Mouse (Mus musculus): ENCODE results near the gene Rbbp8nl. TPM values are rescaled to one million over a fixed set of nuclear protein-coding genes. Genes with fewer than 3 reads are reported as not detected.
"Not testable (repeated sequence)": the region's sequence is repeated elsewhere in the genome, so short reads cannot be mapped to it uniquely, and the experiment has no call there.

Rbbp8nl gene
- total RNA-seq, 2 experiments from 2014 or later = not detected

- intact Hi-C loops (cut with DNase I) = no loop called here
Measured at GRCm38 (mm10) chr2:180260610-180261480, 28.8 kb downstream of the Rbbp8nl start.

GRCm38 (mm10) chr2:180259826-180260609 lies 29.7 kb downstream of the Rbbp8nl start:
- intact Hi-C loops (cut with DNase I) = loop anchor here (10.0 kb wide), 1 partner anchor 185 kb away; the partner anchor contains the start of gene Mtg2
- DNase-seq (ENCODE audit: low spot score in 2 of 2) = not testable (repeated sequence)

More at GRCm38 (mm10) chr2:180260610-180261480, 28.8 kb downstream of the Rbbp8nl start:
- no peak for DNase-seq (ENCODE audit: low spot score in 2 of 2)

- intact Hi-C loops (cut with DNase I) = loop anchor here (10.0 kb wide), 1 partner anchor 184 kb away; the partner anchor contains the start of gene Mtg2
- DNase-seq (ENCODE audit: low spot score in 2 of 2) = not testable (repeated sequence)
Measured at GRCm38 (mm10) chr2:180258951-180259484, 30.7 kb downstream of the Rbbp8nl start.

GRCm38 (mm10) chr2:180257963-180258865 lies 31.5 kb downstream of the Rbbp8nl start:
- intact Hi-C loops (cut with DNase I) = loop anchor here (10.0 kb wide), 1 partner anchor 183 kb away; the partner anchor contains the start of gene Mtg2

GRCm38 (mm10) chr2:180257001-180257521 lies 32.6 kb downstream of the Rbbp8nl start, which contains the start of gene Rps21:
Gene Rps21, plus strand, starts transcription at chr2:180257377.
- peak; percentile 96 to 99 for DNase-seq (ENCODE audit: low spot score in 2 of 2)
- intact Hi-C loops (cut with DNase I) = loop anchor here (10.0 kb wide), 1 partner anchor 182 kb away; the partner anchor contains the start of gene Mtg2

More at GRCm38 (mm10) chr2:180257963-180258865, 31.5 kb downstream of the Rbbp8nl start:
- no peak for DNase-seq (ENCODE audit: low spot score in 2 of 2)

- no peak for DNase-seq (ENCODE audit: low spot score in 2 of 2)
- intact Hi-C loops (cut with DNase I) = loop anchor here (10.0 kb wide), 1 partner anchor 182 kb away; the partner anchor contains the start of gene Mtg2
Measured at GRCm38 (mm10) chr2:180256296-180257000, 33.2 kb downstream of the Rbbp8nl start.

GRCm38 (mm10) chr2:180255701-180256100 lies 34.0 kb downstream of the Rbbp8nl start:
- intact Hi-C loops (cut with DNase I) = loop anchor here (10.0 kb wide), 1 partner anchor 181 kb away; the partner anchor contains the start of gene Mtg2

GRCm38 (mm10) chr2:180254436-180255209 lies 35.1 kb downstream of the Rbbp8nl start:
- DNase-seq (ENCODE audit: low spot score in 2 of 2) = no peak
- intact Hi-C loops (cut with DNase I) = loop anchor here (5.0 to 10.0 kb wide), 2 partner anchors 47 to 180 kb away; partner anchors contain the start of gene Mtg2

More at GRCm38 (mm10) chr2:180255701-180256100, 34.0 kb downstream of the Rbbp8nl start:
- DNase-seq (ENCODE audit: low spot score in 2 of 2) = no peak

GRCm38 (mm10) chr2:180251838-180252237 lies 37.8 kb downstream of the Rbbp8nl start:
- no peak for DNase-seq (ENCODE audit: low spot score in 2 of 2)
- intact Hi-C loops (cut with DNase I) = loop anchor here (1.0 to 10.0 kb wide), 3 partner anchors 45 to 177 kb away; partner anchors contain the start of gene Mtg2

- intact Hi-C loops (cut with DNase I) = loop anchor here (1.0 to 10.0 kb wide), 3 partner anchors 44 to 176 kb away; partner anchors contain the start of gene Mtg2
- peak; percentile 79 to 87 for DNase-seq (ENCODE audit: low spot score in 2 of 2)
Measured at GRCm38 (mm10) chr2:180250930-180251611, 38.6 kb downstream of the Rbbp8nl start.

- DNase-seq (ENCODE audit: low spot score in 2 of 2) = no peak
- intact Hi-C loops (cut with DNase I) = no loop called here
Measured at GRCm38 (mm10) chr2:180248947-180249660, 40.6 kb downstream of the Rbbp8nl start.

GRCm38 (mm10) chr2:180247916-180248315 lies 41.8 kb downstream of the Rbbp8nl start:
- DNase-seq (ENCODE audit: low spot score in 2 of 2) = no peak
- intact Hi-C loops (cut with DNase I) = no loop called here

GRCm38 (mm10) chr2:180243108-180243507 lies 46.6 kb downstream of the Rbbp8nl start:
- intact Hi-C loops (cut with DNase I) = no loop called here
- no peak for DNase-seq (ENCODE audit: low spot score in 2 of 2)

- DNase-seq (ENCODE audit: low spot score in 2 of 2) = no peak
- intact Hi-C loops (cut with DNase I) = no loop called here
Measured at GRCm38 (mm10) chr2:180238591-180238990, 51.1 kb downstream of the Rbbp8nl start.

- intact Hi-C loops (cut with DNase I) = no loop called here
- no peak for DNase-seq (ENCODE audit: low spot score in 2 of 2)
Measured at GRCm38 (mm10) chr2:180237601-180238345, 51.9 kb downstream of the Rbbp8nl start.
